Mouse (Mus musculus) forebrain, postnatal 0 days (tissue): Measurements from ENCODE around the gene Gosr2. TPM values are rescaled to one million over a fixed set of nuclear protein-coding genes. Genes with fewer than 3 reads are reported as not detected.

Experiments used
- ATAC-seq: fragments of 200-750 bp; cut with Nextera tagmentation; 2 replicates; pipeline ENCODE4 v1.8.0; 2017; ENCODE audit warnings: mild to moderate bottlenecking, moderate library complexity
- DNase-seq: peaks from one replicate; pipeline ENCODE4 v3.0.0-alpha.2; 2015
- H3K27ac ChIP-seq: fragments of 300-500 bp; sonication (generic); 2 replicates; pipeline ENCODE4 v1.5.1; 2014; ENCODE audit warnings: low read depth, mild to moderate bottlenecking, antibody characterized with exemption, low read length, moderate library complexity, mixed read lengths
- H3K27me3 ChIP-seq: fragments of 300-500 bp; sonication (generic); 2 replicates; pipeline ENCODE4 v1.6.1; 2014; ENCODE audit warnings: mild to moderate bottlenecking, low read length, mixed read lengths; ENCODE audit not compliant: insufficient read depth
- H3K36me3 ChIP-seq: fragments of 300-500 bp; sonication (generic); 2 replicates; pipeline ENCODE4 v1.6.1; 2014; ENCODE audit warnings: mild to moderate bottlenecking, moderate library complexity; ENCODE audit not compliant: insufficient read depth
- H3K4me1 ChIP-seq: fragments of 300-500 bp; sonication (generic); 2 replicates; pipeline ENCODE4 v1.6.1; 2014; ENCODE audit warnings: antibody characterized with exemption; ENCODE audit not compliant: insufficient read depth
- H3K4me2 ChIP-seq: fragments of 300-500 bp; sonication (generic); 2 replicates; pipeline ENCODE4 v1.6.1; 2014; ENCODE audit warnings: low read depth, mild to moderate bottlenecking, moderate library complexity
- H3K4me3 ChIP-seq: fragments of 300-500 bp; sonication (generic); 2 replicates; pipeline ENCODE4 v1.5.1; 2014; ENCODE audit warnings: low read depth, low read length, mixed read lengths
- H3K9ac ChIP-seq: fragments of 300-500 bp; sonication (generic); 2 replicates; pipeline ENCODE4 v1.6.1; 2014; ENCODE audit warnings: mild to moderate bottlenecking
- H3K9me3 ChIP-seq: fragments of 300-500 bp; sonication (generic); 2 replicates; pipeline ENCODE4 v1.6.1; 2016; ENCODE audit warnings: low read length
- CTCF ChIP-seq: sonication (generic); IDR thresholded peaks from 2 replicates; pipeline ENCODE4 v1.5.1; 2016; ENCODE audit warnings: antibody characterized with exemption, control low read depth, low read depth
- WGBS: fragments of 180-500 bp; shearing (Covaris S2); extraction: QIAGEN DNeasy Blood & Tissue Kit; methylation state at CpG from one replicate; pipeline ENCODE4 v1.1.7; 2014; 5-methylcytosine and 5-hydroxymethylcytosine counted together
- polyA plus RNA-seq: library from polyadenylated mRNA; unstranded; fragments of >200 nt; fragmentation: Nextera tagmentation; extraction: Ambion mirVana; gene quantifications from 2 replicates; pipeline ENCODE4 v1.2.1, GENCODE M21; 2015
- total RNA-seq: library from RNA; depleted of rRNA; stranded (reverse); fragments of >200 nt; gene quantifications from 2 replicates; pipeline ENCODE4 v1.2.3, GENCODE M21; 2014; rRNA removed

The Gosr2 gene
- total RNA-seq (91.6 and 117 TPM in 2 replicates), polyA plus RNA-seq (102 and 103 TPM in 2 replicates)

DNA sequence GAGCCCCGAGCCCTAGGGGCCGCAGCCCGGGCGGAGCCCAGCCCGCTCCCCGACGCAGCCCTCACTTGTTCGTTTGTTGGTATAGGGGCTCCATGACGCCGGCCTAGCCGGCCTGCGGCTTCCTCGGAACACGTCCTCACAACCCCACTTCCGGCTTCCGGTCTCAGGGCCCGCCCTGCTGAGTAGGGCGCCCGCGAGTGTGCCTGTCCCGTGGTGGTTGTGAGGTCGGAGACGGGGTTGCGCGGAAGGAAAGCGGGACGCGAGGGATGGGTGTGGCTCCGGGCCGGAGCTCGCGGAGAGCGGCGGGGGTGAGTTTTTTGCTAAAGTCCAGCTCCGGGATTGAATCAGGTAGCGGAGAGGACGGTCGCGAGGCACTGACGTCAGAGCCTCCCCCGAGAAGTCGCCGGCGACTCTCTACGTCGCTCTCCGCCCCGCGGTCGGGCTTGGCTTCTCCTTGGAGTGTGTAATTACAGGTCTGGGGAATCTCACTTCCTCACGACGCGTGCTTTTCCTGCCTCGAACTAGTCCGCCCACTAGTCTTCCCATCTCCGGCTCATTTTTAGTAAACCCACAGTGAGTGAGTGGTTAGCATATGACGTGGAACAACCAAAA lies at the start of gene Gosr2:
Gosr2 (minus strand) TSS at position 334 of the 612 bp plus-strand sequence.
- peak within 1 kb of the TSS; percentile 74 for H3K4me3 ChIP-seq
- ATAC-seq (peak; percentile 98), DNase-seq (peak; percentile 97)
- H3K36me3 ChIP-seq: no peaks in the 10 kb centered on the region
- peak within 1 kb of the TSS; percentile 98 for H3K27ac ChIP-seq
- H3K27me3 ChIP-seq: no peaks in the 10 kb centered on the region
- H3K4me1 ChIP-seq: peaks cover 6% of the 10 kb centered on the region; the same call in 1 of the 2 replicates
- no peaks in the 10 kb centered on the region for H3K9me3 ChIP-seq
- peak within 1 kb of the TSS; percentile 60 for H3K4me2 ChIP-seq
- under 1% methylated on average over 57 of the region's 57 CpGs for WGBS
- peak within 1 kb of the TSS; percentile 92 for H3K9ac ChIP-seq
- TF ChIP-seq CTCF: 0 out of 2 replicates have a peak, but pooled peaks have one; percentile 14

DNA sequence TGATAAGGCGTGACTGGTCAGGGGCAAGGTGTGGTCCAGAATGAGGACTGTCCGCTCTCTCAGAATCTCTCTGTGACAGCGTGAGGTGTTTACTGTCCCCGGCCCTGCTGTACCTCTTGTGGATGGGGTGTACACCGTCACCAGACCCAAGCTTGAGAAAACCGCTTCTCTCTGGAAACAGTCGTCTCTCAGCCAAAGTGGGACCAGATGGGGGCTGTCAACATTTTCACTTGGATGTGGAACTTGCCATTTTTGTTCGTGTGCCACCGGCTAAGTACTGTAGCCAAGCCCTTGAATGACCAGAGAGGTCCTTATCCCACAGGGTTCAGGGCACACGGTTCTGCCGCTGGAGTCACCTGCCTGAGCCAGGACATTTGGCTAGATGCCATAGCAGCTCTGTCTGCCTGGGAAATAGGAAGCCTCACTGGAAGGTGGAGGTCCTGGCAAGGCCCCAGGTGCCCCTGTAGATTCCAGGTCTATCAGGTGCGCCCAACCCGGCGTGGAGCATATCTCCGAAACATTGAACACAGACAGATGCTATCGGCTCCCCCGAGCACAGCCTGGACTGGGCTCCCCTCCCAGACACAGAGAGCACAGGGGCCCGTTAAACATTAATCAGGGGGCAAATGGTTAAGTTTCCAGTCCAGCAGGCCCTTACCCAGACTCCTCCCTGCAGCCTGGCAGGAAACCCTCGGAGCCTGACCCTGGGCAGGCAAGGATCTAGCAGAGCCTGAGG lies 37.5 kb upstream of the Gosr2 start:
- Histone ChIP-seq H3K4me3 (no peak overlapping the region), H3K27ac (no peak overlapping the region), H3K4me1 (no peaks in the 10 kb centered on the region), H3K9me3 (no peaks in the 10 kb centered on the region), H3K36me3 (no peaks in the 10 kb centered on the region), H3K27me3 (no peaks in the 10 kb centered on the region), H3K4me2 (no peak overlapping the region), H3K9ac (no peak overlapping the region)
- DNase-seq (peak; percentile 35), ATAC-seq (no peak)
- WGBS: 61% methylated on average over 19 of the region's 19 CpGs
- TF ChIP-seq CTCF: no peak

DNA sequence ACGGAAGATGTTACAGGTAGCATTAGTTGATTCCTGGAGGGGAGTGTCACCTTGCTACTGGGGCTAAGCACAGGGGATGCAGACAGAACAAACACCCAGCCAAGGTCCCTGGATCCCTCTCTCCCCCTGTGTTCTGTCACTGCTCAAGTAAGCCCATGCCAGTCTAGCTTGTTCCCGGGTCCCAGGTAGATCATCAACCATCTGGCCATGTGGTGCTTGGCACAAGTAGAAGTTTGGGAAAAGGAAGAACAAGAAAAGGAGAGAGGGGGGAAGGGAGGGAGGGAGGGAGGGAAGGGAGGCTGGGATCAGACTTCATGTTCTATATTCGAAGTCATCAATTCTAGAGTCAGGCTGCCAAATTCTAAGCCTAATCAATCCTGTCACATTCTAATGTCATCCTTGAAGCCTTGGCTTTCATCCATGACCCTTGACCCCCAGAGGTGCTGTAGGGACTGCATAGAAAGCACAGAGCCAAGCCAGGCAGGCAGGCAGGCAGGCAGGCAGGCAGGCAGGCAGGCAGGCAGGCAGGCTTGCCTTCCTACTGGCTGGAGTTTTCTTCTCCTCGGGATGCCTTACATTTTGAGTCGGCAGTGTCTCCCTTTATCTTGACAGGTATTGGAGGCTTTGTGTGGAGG lies 36.8 kb upstream of the Gosr2 start:
- no peak for ATAC-seq

DNA sequence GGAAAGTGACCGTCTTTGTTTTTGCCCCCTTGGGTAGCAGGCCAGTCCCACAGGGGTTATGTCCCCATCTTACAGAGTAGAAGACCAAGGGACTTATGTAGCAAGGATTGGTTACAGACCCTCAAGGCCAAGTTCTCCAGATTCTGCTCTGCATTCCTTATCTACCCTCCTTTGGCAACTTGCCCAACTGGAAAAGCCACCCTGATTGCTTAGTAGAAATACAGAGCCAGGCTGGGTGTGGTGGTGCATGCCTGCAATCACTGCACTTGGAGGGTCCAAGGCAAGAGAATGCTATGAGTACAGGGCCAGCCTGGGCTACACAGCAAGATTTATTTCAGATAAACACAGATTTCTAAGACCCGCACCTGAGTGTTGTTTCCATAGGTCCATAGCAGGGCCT lies 36.3 kb upstream of the Gosr2 start:
- H3K9ac ChIP-seq: no peak overlapping the region
- no peaks in the 10 kb centered on the region for H3K9me3 ChIP-seq
- no peak overlapping the region for H3K4me3 ChIP-seq
- DNase-seq (no peak), ATAC-seq (no peak)
- H3K27ac ChIP-seq: no peak overlapping the region
- TF ChIP-seq CTCF: no peak
- WGBS: 93% methylated on average over 2 of the region's 2 CpGs
- no peak overlapping the region for H3K4me2 ChIP-seq
- H3K36me3 ChIP-seq: no peaks in the 10 kb centered on the region
- H3K27me3 ChIP-seq: no peaks in the 10 kb centered on the region
- no peaks in the 10 kb centered on the region for H3K4me1 ChIP-seq

More for the DNA sequence above, 36.8 kb upstream of the Gosr2 start:
- WGBS: 58% methylated on average over 5 of the region's 5 CpGs
- Histone ChIP-seq H3K27ac (no peak overlapping the region), H3K4me3 (no peak overlapping the region), H3K9me3 (no peaks in the 10 kb centered on the region), H3K4me2 (no peak overlapping the region), H3K27me3 (no peaks in the 10 kb centered on the region), H3K9ac (no peak overlapping the region), H3K36me3 (no peaks in the 10 kb centered on the region), H3K4me1 (no peaks in the 10 kb centered on the region)
- DNase-seq: no peak
- no peak for TF ChIP-seq CTCF

DNA sequence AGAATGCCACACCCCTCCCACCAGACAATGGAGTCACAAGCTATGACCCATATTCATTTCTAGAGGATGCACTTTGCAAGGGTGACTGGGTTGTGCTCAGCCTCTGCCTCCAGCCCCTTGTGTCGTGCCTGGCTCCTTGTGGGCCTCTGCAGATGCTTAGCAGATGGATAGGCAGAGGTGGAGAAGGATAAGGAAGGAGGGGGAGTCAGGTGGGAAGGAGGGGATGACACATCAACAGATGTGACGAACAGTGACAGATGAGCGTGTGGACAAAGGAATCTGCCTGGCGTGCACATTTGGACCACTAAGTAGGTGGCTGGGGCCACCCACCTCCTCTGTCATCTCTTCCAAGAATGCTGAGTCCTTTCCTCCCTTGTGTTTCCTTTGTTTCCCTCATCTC lies 35.4 kb upstream of the Gosr2 start:
- Histone ChIP-seq H3K9ac (no peak overlapping the region), H3K36me3 (no peaks in the 10 kb centered on the region), H3K4me2 (no peak overlapping the region), H3K27ac (no peak overlapping the region), H3K4me1 (no peaks in the 10 kb centered on the region), H3K4me3 (no peak overlapping the region), H3K27me3 (no peaks in the 10 kb centered on the region), H3K9me3 (no peaks in the 10 kb centered on the region)
- no peak for TF ChIP-seq CTCF
- no peak for DNase-seq
- 61% methylated on average over 4 of the region's 4 CpGs for WGBS
- ATAC-seq: no peak

DNA sequence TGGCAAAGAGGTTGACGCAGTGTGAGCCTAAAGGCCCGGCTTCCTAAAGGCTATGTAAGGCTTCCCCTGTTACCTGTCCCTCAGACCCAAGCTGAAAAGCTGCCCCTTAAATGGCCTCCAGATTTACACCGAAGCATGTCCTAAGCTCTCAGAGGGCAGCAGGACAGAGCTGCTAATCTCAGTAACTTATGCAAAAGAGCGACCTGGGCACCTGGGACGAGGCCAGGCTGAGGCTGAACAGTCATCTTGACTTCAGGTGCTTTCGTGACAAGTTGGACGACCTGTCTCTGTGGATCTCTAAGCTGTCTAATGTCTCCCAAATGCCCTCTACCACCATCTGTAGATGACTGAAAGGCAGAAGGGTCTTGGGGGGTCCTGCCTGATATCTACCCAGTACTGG lies 34.6 kb upstream of the Gosr2 start:
- 83% methylated on average over 7 of the region's 7 CpGs for WGBS
- no peaks in the 10 kb centered on the region for H3K4me1 ChIP-seq
- no peaks in the 10 kb centered on the region for H3K9me3 ChIP-seq
- H3K4me3 ChIP-seq: no peak overlapping the region
- no peaks in the 10 kb centered on the region for H3K27me3 ChIP-seq
- no peaks in the 10 kb centered on the region for H3K36me3 ChIP-seq
- H3K4me2 ChIP-seq: no peak overlapping the region
- ATAC-seq (no peak), DNase-seq (no peak)
- no peak overlapping the region for H3K9ac ChIP-seq
- H3K27ac ChIP-seq: no peak overlapping the region
- no peak for TF ChIP-seq CTCF

DNA sequence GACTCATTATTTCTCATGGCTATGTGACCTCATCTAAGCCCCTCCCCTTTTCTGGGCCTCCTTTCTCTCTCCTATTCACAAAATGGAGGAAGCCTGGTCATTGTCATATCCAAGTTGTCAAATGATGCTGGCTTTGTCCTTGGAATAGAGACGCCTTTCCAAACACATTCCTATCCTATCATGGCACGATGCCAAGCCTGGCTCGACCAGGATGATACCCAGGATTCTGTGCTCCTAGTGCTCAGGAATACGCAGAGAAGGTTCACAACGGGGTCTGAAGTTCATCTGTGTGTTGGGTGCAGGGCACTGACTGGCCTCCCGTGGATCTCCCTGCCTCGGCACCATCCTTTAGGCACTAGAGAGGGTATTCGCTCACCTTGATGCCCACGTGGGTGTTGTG lies 33.9 kb upstream of the Gosr2 start:
- H3K27ac ChIP-seq: no peak overlapping the region
- H3K27me3 ChIP-seq: no peaks in the 10 kb centered on the region
- no peaks in the 10 kb centered on the region for H3K4me1 ChIP-seq
- H3K9me3 ChIP-seq: no peaks in the 10 kb centered on the region
- H3K4me3 ChIP-seq: no peak overlapping the region
- TF ChIP-seq CTCF: no peak
- H3K9ac ChIP-seq: no peak overlapping the region
- DNase-seq: no peak
- H3K4me2 ChIP-seq: no peak overlapping the region
- no peaks in the 10 kb centered on the region for H3K36me3 ChIP-seq
- no peak for ATAC-seq
- WGBS: 72% methylated on average over 9 of the region's 9 CpGs
